Mouse (Mus musculus): ENCODE data around the gene Ctsq. TPM values are rescaled to one million over a fixed set of nuclear protein-coding genes. Genes with fewer than 3 reads are reported as not detected.
"Not testable (repeated sequence)": the region's sequence is repeated elsewhere in the genome, so short reads cannot be mapped to it uniquely, and the experiment has no call there.

The Ctsq gene
- not detected for total RNA-seq (2022)

DNA sequence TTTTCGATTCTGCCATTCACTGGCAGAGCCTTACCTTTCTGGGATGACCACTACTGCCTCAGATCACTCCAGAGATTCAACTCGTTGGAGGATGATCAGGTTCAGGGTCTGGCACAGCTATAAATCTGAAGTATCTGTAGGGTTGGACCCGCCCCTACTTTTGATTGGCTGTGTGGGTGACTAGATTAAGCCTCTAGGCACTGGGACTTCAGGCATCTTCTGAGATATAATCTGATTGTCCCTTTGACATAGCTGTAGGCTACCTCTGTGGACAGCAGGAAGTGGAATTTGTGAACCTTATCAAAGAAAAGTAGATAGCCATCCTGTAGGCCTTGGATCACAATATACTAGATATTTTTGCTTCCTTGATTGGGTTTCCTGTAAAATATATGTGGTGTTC is at the start of gene Ctsq:
Gene Ctsq (minus strand): TSS at position 101 of the 400 bp plus-strand sequence.
- DNase-seq (ENCODE audit: low spot score in 2 of 2) = no peak

DNA sequence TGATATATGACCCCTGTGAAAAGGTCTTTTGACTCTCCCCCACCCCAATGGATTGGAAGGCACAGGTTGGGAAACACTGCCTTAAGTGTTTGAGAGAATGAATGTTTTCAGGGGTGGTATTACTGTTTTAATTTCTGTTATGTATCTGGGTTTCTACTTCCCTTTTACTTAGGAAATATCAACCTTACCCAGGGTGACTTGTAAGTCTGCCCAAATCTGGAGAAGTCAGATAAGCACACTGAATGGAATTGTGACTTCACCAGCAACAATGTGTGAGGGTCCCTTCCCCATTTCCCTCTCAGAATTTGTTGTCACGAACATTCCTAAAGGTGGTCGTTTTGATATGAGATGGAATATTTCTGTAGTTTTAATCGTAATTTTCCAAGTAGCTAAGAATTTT is 17.6 kb downstream of the Ctsq start:
- no peak for DNase-seq (ENCODE audit: low spot score in 2 of 2)

DNA sequence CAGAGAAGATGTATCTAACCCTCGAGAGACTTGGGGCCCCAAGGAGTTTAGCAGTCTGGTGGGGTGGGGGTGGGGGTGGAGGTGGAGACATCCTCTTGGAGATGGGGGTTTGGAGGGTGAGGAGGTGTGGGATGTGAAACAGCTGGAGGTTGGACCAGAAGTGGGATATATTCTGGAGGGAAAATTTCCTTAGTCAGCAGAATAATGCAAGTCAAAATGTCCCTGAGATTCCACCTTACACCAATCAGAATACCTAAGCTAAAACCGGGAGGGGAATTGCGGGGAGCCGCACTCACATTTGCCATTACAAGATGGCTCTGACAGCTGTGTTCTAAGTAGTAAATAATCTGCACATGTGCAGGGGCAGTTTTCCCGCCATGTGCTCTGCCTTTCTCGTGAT is 18.6 kb downstream of the Ctsq start:
- no peak for DNase-seq (ENCODE audit: low spot score in 2 of 2)

DNA sequence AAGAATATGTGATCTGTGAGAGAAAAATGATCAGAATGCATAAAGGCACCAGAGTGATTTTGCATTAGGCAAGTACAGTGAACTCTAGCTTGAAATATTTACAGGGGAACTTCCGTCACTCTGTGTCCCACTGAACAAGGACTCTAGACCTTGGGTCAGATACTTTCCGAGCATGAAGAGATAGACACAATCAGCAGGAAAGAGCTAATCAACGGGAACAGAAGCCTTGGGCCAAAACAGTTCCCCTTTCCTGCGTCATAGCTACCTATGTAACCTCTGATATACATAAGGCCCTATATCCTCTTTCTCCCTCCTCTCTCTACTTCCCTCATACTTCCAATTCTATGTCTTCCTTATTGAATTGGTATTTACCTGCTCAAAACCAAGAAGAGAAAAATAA is 30.3 kb downstream of the Ctsq start:
- no peak for DNase-seq (ENCODE audit: low spot score in 2 of 2)

DNA sequence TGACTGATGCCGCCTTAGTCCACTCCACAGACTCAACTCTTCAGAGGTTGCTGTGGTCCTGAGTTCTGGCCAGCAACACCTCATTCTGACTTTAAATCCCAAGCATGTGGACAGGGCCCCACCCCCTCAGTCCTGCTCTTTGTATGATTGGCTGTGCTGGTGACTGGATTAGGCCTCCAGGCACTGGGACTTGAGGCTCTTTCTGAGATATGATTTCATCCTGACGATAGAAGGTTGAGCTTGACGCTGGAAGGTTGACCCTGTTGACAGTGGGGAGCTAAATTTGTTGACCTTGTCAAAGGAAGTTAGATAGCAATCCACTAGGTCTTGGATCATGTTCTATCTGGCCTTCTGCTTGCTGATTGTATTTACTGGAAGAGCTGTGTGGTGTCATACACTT is 34.6 kb downstream of the Ctsq start, which contains the start of gene Ctsj:
Gene Ctsj (minus strand): TSS at position 101 of the 400 bp plus-strand sequence.
- DNase-seq (ENCODE audit: low spot score in 2 of 2) = no peak

DNA sequence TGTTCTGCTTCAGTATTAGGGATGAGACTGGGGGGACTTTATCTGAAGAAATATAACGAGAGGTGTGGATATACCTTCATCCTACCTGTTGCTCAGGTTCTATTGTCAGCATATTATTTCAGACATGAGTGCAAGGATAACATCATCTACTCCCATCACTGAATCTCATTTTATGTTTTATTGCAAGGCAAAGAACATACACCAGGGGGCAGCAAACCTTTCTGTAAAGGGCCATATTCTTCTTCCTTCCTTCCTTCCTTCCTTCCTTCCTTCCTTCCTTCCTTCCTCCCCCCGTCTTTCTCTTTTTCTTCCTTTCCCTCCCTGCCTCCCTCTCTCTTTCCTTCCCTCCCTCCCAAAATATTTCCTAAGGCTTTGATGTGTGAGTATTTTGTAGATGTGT is 42.8 kb downstream of the Ctsq start:
- no peak for DNase-seq (ENCODE audit: low spot score in 2 of 2)

DNA sequence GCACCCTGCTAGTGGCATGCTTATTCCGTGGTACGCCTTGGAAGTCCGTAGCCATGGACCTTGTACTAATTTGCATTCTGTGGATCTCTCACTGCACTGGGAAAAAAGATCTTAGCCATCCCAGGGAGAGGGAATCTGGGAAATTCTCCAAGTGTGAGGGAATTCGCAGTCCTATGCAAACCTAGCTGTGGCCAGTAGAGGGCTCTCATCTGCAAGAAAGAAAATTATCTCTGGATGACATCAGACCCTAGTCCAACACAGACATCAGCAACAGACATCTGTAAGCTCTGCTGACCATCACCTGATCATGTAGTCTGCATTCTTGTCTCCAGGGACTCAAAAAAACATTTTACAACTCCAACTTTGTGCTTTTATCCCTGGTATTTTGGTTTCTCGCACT is 53.5 kb downstream of the Ctsq start:
- not testable (repeated sequence) for DNase-seq (ENCODE audit: low spot score in 2 of 2)

Other genes starting within 250 kb of the Ctsq start
- gene Ctsll3, start 237.8 kb downstream of the Ctsq start, total RNA-seq (2022) = not detected
- gene 4930486L24Rik, start 176.2 kb downstream of the Ctsq start, total RNA-seq (2022) = under 1 TPM in 3 of 4 experiments, not detected in 1; 0.36 to 0.72 (median 0.56) TPM
- under 1 TPM in 1 of 4 experiments, not detected in 3; 0.80 TPM for gene Gm49392, start 143.7 kb downstream of the Ctsq start, total RNA-seq (2022)
- gene Ctla2b, start 143.2 kb downstream of the Ctsq start, total RNA-seq (2022) = 1 to 10 TPM; 1.0 to 2.0 (median 1.3) TPM
- gene Tpbpb, start 135.8 kb downstream of the Ctsq start, total RNA-seq (2022) = not detected
- gene Gm49393, start 105.0 kb downstream of the Ctsq start, total RNA-seq (2022) = under 1 TPM in 1 of 4 experiments, not detected in 3; 0.61 TPM
- gene Gm49391, start 104.1 kb downstream of the Ctsq start, total RNA-seq (2022) = 1 to 10 TPM in 1 of 4 experiments, under 1 TPM in 3; 0.48 to 2.7 (median 0.55) TPM
- gene Ctla2a, start 104.0 kb downstream of the Ctsq start, total RNA-seq (2022) = 10 to 100 TPM; 10.6 to 33.5 (median 15.2) TPM
- gene Tpbpa, start 98.6 kb downstream of the Ctsq start, total RNA-seq (2022) = not detected
- not detected for gene Ctsj, start 34.7 kb downstream of the Ctsq start, total RNA-seq (2022)
- not detected for gene Ctsr, start 123.6 kb upstream of the Ctsq start, total RNA-seq (2022)
- not detected for gene Cts6, start 162.8 kb upstream of the Ctsq start, total RNA-seq (2022)
- not detected for gene Cts8, start 214.7 kb upstream of the Ctsq start, total RNA-seq (2022)
- gene Gm49398, start 248.2 kb upstream of the Ctsq start, total RNA-seq (2022) = not detected

Measured in gastrocnemius, adult 8-10 months (tissue).